Mouse (Mus musculus) testis, adult 10 weeks (tissue): ENCODE measurements around the gene St8sia2. TPM values are rescaled to one million over a fixed set of nuclear protein-coding genes. Genes with fewer than 3 reads are reported as not detected.

Experiments used
- polyA plus RNA-seq: library from polyadenylated mRNA; stranded (reverse); fragments of 350-450 nt; fragmentation: Illumina TruSeq; extraction: RNeasy Lipid Tissue Mini Kit (QIAGEN cat#74804); gene quantifications from one replicate; pipeline ENCODE4 v1.2.3, GENCODE M21; 2014; ENCODE audit warnings: low read depth, low replicate concordance

Gene St8sia2
- polyA plus RNA-seq: 13.5 TPM

GRCm38 (mm10) chr7:74013601-74014175 is at the start of gene St8sia2:
St8sia2 (minus strand) TSS chr7:74013690.

